Mouse (Mus musculus): ENCODE measurements around the gene D430041D05Rik.

DNA sequence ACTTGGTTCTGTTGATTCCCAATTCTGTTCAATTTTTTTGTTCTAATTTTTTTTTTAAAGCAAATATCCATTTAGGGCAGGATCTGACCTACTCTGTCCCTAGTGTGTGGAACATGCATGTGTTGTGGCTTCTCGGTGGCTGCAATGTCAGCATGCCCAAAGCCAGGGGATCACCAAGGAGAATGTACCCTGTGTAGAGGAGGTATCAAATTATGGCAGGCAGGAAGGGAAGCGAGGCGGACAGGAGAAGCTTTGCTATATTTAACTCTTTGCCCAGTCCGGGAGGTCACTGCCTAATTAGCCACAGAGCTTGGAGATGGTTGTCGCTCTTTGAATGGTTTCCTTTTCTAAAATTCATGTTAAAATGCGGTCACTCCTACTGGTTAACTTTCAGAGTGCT, 212.6 kb downstream of the D430041D05Rik start:
- TF ChIP-seq GATA1 (IDR thresholded peaks at IDR 0.05; ENCODE audit: low read length): no peak
- no peak for TF ChIP-seq TAL1 (IDR thresholded peaks at IDR 0.05; ENCODE audit: low read length)

Measured in erythroblast, embryonic 14.5 days (primary cell).